Mouse (Mus musculus) large intestine, adult 2 months (tissue): ENCODE results near the gene Tekt4. TPM values are rescaled to one million over a fixed set of nuclear protein-coding genes. Genes with fewer than 3 reads are reported as not detected.

Source experiments
- DNase-seq: peaks from one replicate; pipeline ENCODE4 v3.0.0-alpha.2; 2012; ENCODE audit warnings: low read depth, low spot score
- WGBS: fragments of 180-500 bp; shearing (Covaris S2); methylation state at CpG from one replicate; pipeline ENCODE4 v1.1.7; 2018; 5-methylcytosine and 5-hydroxymethylcytosine counted together
- polyA plus RNA-seq: library from polyadenylated mRNA; depleted of rRNA; stranded (reverse); fragments of >200 nt; gene quantifications from 2 replicates; pipeline ENCODE4 v1.2.3, GENCODE M21; 2012

Tekt4 gene
- polyA plus RNA-seq, 1 experiment, result not detected

GRCm38 (mm10) chr17:25430534-25430933 is 23.9 kb upstream of the Tekt4 start:
- 61% methylated on average over 8 of the region's 8 CpGs for WGBS
- no peak for DNase-seq

GRCm38 (mm10) chr17:25432433-25433181 is 21.8 kb upstream of the Tekt4 start:
- no peak for DNase-seq
- 3% methylated on average over 53 of the region's 53 CpGs for WGBS

GRCm38 (mm10) chr17:25433223-25433616 is 21.2 kb upstream of the Tekt4 start:
- no peak for DNase-seq
- 3% methylated on average over 40 of the region's 40 CpGs for WGBS

- WGBS, result 1% methylated on average over 85 of the region's 103 CpGs
- no peak for DNase-seq
Observed at GRCm38 (mm10) chr17:25433617-25434606, 20.5 kb upstream of the Tekt4 start, which contains the start of gene Cacna1h. Cacna1h (minus strand) TSS chr17:25433783.

GRCm38 (mm10) chr17:25441417-25441816 is 13.0 kb upstream of the Tekt4 start:
- DNase-seq, result no peak
- WGBS, result 61% methylated on average over 6 of the region's 6 CpGs

GRCm38 (mm10) chr17:25442889-25443288 is 11.5 kb upstream of the Tekt4 start:
- WGBS, result 69% methylated on average over 3 of the region's 3 CpGs
- DNase-seq, result no peak

GRCm38 (mm10) chr17:25445074-25445473 is 9.3 kb upstream of the Tekt4 start:
- 13% methylated on average over 4 of the region's 4 CpGs for WGBS
- DNase-seq, result no peak

GRCm38 (mm10) chr17:25445841-25446240 is 8.6 kb upstream of the Tekt4 start:
- WGBS, result 89% methylated on average over 3 of the region's 3 CpGs
- no peak for DNase-seq

- WGBS, result 68% methylated on average over 12 of the region's 12 CpGs
- DNase-seq, result no peak
Observed at GRCm38 (mm10) chr17:25447865-25448264, 6.5 kb upstream of the Tekt4 start.

GRCm38 (mm10) chr17:25450329-25450728 is 4.1 kb upstream of the Tekt4 start:
- DNase-seq, result no peak
- WGBS, result 55% methylated on average over 4 of the region's 4 CpGs

- DNase-seq, result no peak
- WGBS, result 61% methylated on average over 5 of the region's 5 CpGs
Observed at GRCm38 (mm10) chr17:25452246-25452965, 2.0 kb upstream of the Tekt4 start.

GRCm38 (mm10) chr17:25456540-25456939 is 2.1 kb downstream of the Tekt4 start:
- no peak for DNase-seq
- WGBS, result 64% methylated on average over 8 of the region's 8 CpGs

GRCm38 (mm10) chr17:25462236-25462875 is 7.9 kb downstream of the Tekt4 start:
- no peak for DNase-seq
- 10% methylated on average over 9 of the region's 9 CpGs for WGBS

- DNase-seq, result no peak
- WGBS, result 65% methylated on average over 4 of the region's 4 CpGs
Observed at GRCm38 (mm10) chr17:25463326-25463945, 9.0 kb downstream of the Tekt4 start.

GRCm38 (mm10) chr17:25464091-25464490 is 9.7 kb downstream of the Tekt4 start:
- no peak for DNase-seq
- 81% methylated on average over 4 of the region's 4 CpGs for WGBS

GRCm38 (mm10) chr17:25466257-25466656 is 11.8 kb downstream of the Tekt4 start:
- 81% methylated on average over 2 of the region's 2 CpGs for WGBS
- DNase-seq, result no peak

GRCm38 (mm10) chr17:25467781-25468180 is 13.4 kb downstream of the Tekt4 start:
- 60% methylated on average over 6 of the region's 6 CpGs for WGBS
- no peak for DNase-seq

- WGBS, result 57% methylated on average over 6 of the region's 6 CpGs
- DNase-seq, result no peak
Observed at GRCm38 (mm10) chr17:25468301-25468700, 13.9 kb downstream of the Tekt4 start.

- WGBS, result 15% methylated on average over 8 of the region's 8 CpGs
Observed at GRCm38 (mm10) chr17:25469798-25470197, 15.4 kb downstream of the Tekt4 start.

More at GRCm38 (mm10) chr17:25469798-25470197, 15.4 kb downstream of the Tekt4 start:
- DNase-seq, result no peak
